In the genomic region with DNA sequence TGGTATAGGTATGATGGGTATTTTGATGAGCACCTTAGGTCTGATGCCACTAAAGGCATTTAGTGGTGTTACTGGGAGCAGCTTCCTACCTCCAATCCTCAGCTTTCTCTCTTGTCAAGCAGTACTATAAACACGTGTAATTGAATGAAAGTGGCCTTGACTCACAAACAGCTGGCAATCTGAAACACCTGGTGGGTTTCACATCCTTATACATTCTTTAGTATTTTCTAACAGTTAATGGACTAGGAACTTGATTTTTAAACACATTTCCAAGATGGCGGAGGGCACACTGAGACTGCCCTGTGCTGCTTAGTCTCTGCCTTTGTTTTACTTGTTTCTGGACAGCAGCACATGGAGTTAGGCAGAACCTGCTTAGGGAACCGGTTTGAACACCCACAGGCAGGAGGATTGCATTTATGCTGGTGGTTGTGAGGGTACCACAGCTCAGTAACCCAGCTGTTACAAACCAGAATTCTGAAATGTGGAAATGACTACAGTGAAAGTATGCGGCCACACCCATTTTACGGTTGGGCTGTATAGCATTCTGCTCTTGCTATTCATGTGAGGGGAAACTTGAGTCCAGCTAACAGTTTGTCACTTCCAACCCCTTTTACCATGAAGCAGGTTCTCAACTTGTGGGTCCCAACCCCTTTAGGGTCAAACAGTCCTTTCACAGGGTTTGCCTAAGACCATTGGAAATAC, we compare ENCODE assay signal across 23 mouse cellular contexts.
A peak's percentile ranks its signal among the peaks of the same experiment; 100 is the strongest.
DNase-seq lines count a peak whose midpoint lies in the region; ATAC-seq and TF ChIP-seq lines count a peak whose summit lies in the region.
"Had no signal": no experiment of that assay in that cellular context is flagged by ENCODE, and none has a peak within 500 bp of the region (broad histone marks: within the 10 kb centered on the region; RNA-seq: fewer than 3 reads in every experiment).

No protein-coding gene starts in this region.

- 71% methylated on average over 5 of the region's 5 CpGs for WGBS in embryonic facial prominence, embryonic 14.5 days
- 85% methylated on average over 5 of the region's 5 CpGs for WGBS in embryonic facial prominence, embryonic 10.5 days
- WGBS in spleen, adult 2 months: 48% methylated on average over 5 of the region's 5 CpGs
- 95% methylated on average over 5 of the region's 5 CpGs for WGBS in thymus, adult 2 months

- H3K9ac ChIP-seq in embryonic facial prominence, embryonic 14.5 days (ENCODE audit: low read depth, low read length): no peak overlapping the region
- H3K9ac ChIP-seq: embryonic facial prominence, embryonic 13.5 days; forebrain, embryonic 13.5 days; liver, embryonic 15.5 days; neural tube, embryonic 12.5 days had no signal

- H3K27ac ChIP-seq in embryonic facial prominence, embryonic 14.5 days (replicated peaks; ENCODE audit: low read depth, low read length): no peak overlapping the region
- no peak overlapping the region for H3K27ac ChIP-seq in embryonic facial prominence, embryonic 10.5 days (replicated peaks)
- peak overlapping the region; percentile 82 for H3K27ac ChIP-seq in spleen, adult 2 months (ENCODE audit: insufficient read depth, low read length)
- H3K27ac ChIP-seq in thymus, adult 2 months (ENCODE audit: control insufficient read depth, insufficient read depth, low read length): no peak overlapping the region
- H3K27ac ChIP-seq: embryonic facial prominence, embryonic 13.5 days; forebrain, embryonic 13.5 days; liver, embryonic 15.5 days; neural tube, embryonic 12.5 days had no signal

- TF ChIP-seq POLR2A in spleen, adult 2 months (IDR thresholded peaks at IDR 0.05; ENCODE audit: low read depth, low read length): no peak
- no peak for TF ChIP-seq POLR2A in thymus, adult 2 months (IDR thresholded peaks at IDR 0.05; ENCODE audit: control insufficient read depth, extremely low read depth, insufficient read depth, low read length, poor library complexity)

- ATAC-seq in embryonic facial prominence, embryonic 14.5 days (ENCODE audit: low read depth): peak; percentile 49
- ATAC-seq: forebrain, embryonic 13.5 days; hindbrain, embryonic 16.5 days had no signal

- H3K4me3 ChIP-seq in embryonic facial prominence, embryonic 14.5 days (ENCODE audit: low read depth, low read length): no peak overlapping the region
- H3K4me3 ChIP-seq in embryonic facial prominence, embryonic 10.5 days: no peak overlapping the region
- H3K4me3 ChIP-seq in spleen, adult 2 months (ENCODE audit: extremely low read depth, insufficient read depth, insufficient read length): no peak overlapping the region
- H3K4me3 ChIP-seq in thymus, adult 2 months (ENCODE audit: control insufficient read depth, insufficient read depth, low read length): no peak overlapping the region
- H3K4me3 ChIP-seq: embryonic facial prominence, embryonic 13.5 days; forebrain, embryonic 13.5 days; liver, embryonic 15.5 days; neural tube, embryonic 12.5 days had no signal

- H3K9me3 ChIP-seq in embryonic facial prominence, embryonic 14.5 days (ENCODE audit: control insufficient read depth, low read length): no peaks in the 10 kb centered on the region
- no peaks in the 10 kb centered on the region for H3K9me3 ChIP-seq in embryonic facial prominence, embryonic 10.5 days
- H3K9me3 ChIP-seq: embryonic facial prominence, embryonic 13.5 days; forebrain, embryonic 13.5 days; G1E; liver, embryonic 15.5 days; neural tube, embryonic 12.5 days had no signal

- no peaks in the 10 kb centered on the region for H3K27me3 ChIP-seq in embryonic facial prominence, embryonic 14.5 days (replicated peaks; ENCODE audit: control insufficient read depth, insufficient read depth, low read length)
- H3K27me3 ChIP-seq in embryonic facial prominence, embryonic 10.5 days (replicated peaks; ENCODE audit: low read depth, poor library complexity, severe bottlenecking): no peaks in the 10 kb centered on the region
- no peaks in the 10 kb centered on the region for H3K27me3 ChIP-seq in spleen, adult 2 months (ENCODE audit: control insufficient read depth, insufficient read depth, low read length)
- H3K27me3 ChIP-seq in thymus, adult 2 months (ENCODE audit: control insufficient read depth, insufficient read depth, low read length): no peaks in the 10 kb centered on the region
- H3K27me3 ChIP-seq: embryonic facial prominence, embryonic 13.5 days; forebrain, embryonic 13.5 days; liver, embryonic 15.5 days; neural tube, embryonic 12.5 days had no signal

- no peaks in the 10 kb centered on the region for H3K4me1 ChIP-seq in embryonic facial prominence, embryonic 14.5 days (ENCODE audit: control insufficient read depth, insufficient read depth, low read length)
- H3K4me1 ChIP-seq in embryonic facial prominence, embryonic 10.5 days: peaks cover 6% of the 10 kb centered on the region; the same call in 1 of the 2 replicates
- H3K4me1 ChIP-seq in spleen, adult 2 months (ENCODE audit: control insufficient read depth, insufficient read depth, insufficient read length): peaks cover 18% of the 10 kb centered on the region; the same call in 1 of the 2 replicates
- H3K4me1 ChIP-seq in thymus, adult 2 months (replicated peaks; ENCODE audit: control insufficient read depth, insufficient read depth, low read length): no peaks in the 10 kb centered on the region
- H3K4me1 ChIP-seq: forebrain, embryonic 13.5 days; liver, embryonic 15.5 days; neural tube, embryonic 12.5 days had no signal

- TF ChIP-seq CTCF in spleen, adult 2 months (IDR thresholded peaks at IDR 0.05; ENCODE audit: extremely low read depth, insufficient read depth, insufficient read length, insufficient replicate concordance): no peak
- TF ChIP-seq CTCF in thymus, adult 2 months (IDR thresholded peaks at IDR 0.05; ENCODE audit: borderline replicate concordance, control insufficient read depth, extremely low read depth, insufficient read depth, low read length, poor library complexity): no peak

- peak; percentile 45 for DNase-seq in embryonic facial prominence, embryonic 14.5 days (ENCODE audit: low spot score)
- no peak for DNase-seq in embryonic facial prominence, embryonic 10.5 days (ENCODE audit: low spot score)
- DNase-seq in spleen, adult 2 months (ENCODE audit: low read depth in 1 of 2, low spot score in 2 of 2): peak; percentile 32 to 44
- DNase-seq in spleen, adult 12 weeks (ENCODE audit: low spot score): no peak
- DNase-seq in induced T-regulatory cell, adult 2 months (ENCODE audit: low read depth): peak; percentile 58
- no peak for DNase-seq in thymus, adult 2 months
- DNase-seq in left cerebral cortex, postnatal 14 days (ENCODE audit: low spot score in 2 of 2): no peak
- no peak for DNase-seq in gastrocnemius, postnatal 14 days
- DNase-seq: adrenal gland, postnatal 25 days; cerebellum, postnatal 10 days; heart, adult 18-20 months; heart, postnatal 10 days; kidney, adult 2 months; layer of hippocampus, postnatal 36 days; left cerebral cortex, postnatal 4 days; midbrain, embryonic 14.5 days; thymus, postnatal 25 days had no signal

- no peak overlapping the region for H3K4me2 ChIP-seq in embryonic facial prominence, embryonic 14.5 days (ENCODE audit: low read depth, low read length)
- H3K4me2 ChIP-seq: embryonic facial prominence, embryonic 13.5 days; forebrain, embryonic 13.5 days; liver, embryonic 15.5 days; neural tube, embryonic 12.5 days had no signal

- H3K36me3 ChIP-seq in embryonic facial prominence, embryonic 14.5 days (ENCODE audit: control insufficient read depth, insufficient read depth, low read length): peaks cover 10% of the 10 kb centered on the region
- peaks cover 27% of the 10 kb centered on the region for H3K36me3 ChIP-seq in embryonic facial prominence, embryonic 10.5 days (replicated peaks)
- H3K36me3 ChIP-seq in spleen, adult 2 months (ENCODE audit: control insufficient read depth, insufficient read depth, low read length): no peaks in the 10 kb centered on the region
- H3K36me3 ChIP-seq in thymus, adult 2 months (ENCODE audit: control insufficient read depth, insufficient read depth, low read length): no peaks in the 10 kb centered on the region

- intact Hi-C loops in left cerebral cortex, postnatal 14 days (cut with DNase I): no loop called here
- intact Hi-C loops in gastrocnemius, postnatal 14 days (cut with DNase I; ENCODE audit: low total_unique reads): no loop called here

Comparison
In these comparisons a context has a peak if more than half of its experiments do, and no peak if none do; other contexts are left out.
1. DNase-seq: peak in embryonic facial prominence, embryonic 14.5 days (single experiment), spleen, adult 2 months (2 of 2) and induced T-regulatory cell, adult 2 months (single experiment); none in embryonic facial prominence, embryonic 10.5 days (single experiment), spleen, adult 12 weeks (single experiment), thymus, adult 2 months (single experiment), left cerebral cortex, postnatal 14 days (0 of 2) and gastrocnemius, postnatal 14 days (single experiment).